Mouse (Mus musculus): ENCODE results near the gene Usp20. TPM values are rescaled to one million over a fixed set of nuclear protein-coding genes. Genes with fewer than 3 reads are reported as not detected.
A peak's percentile ranks its signal among the peaks of the same experiment; 100 is the strongest.

Gene Usp20
- total and polyA plus RNA-seq, 3 experiments = 3.4 to 13.8 (median 12.0) TPM

GRCm38 (mm10) chr2:31036811-31037210 is 54.7 kb downstream of the Usp20 start (continued):
- TF ChIP-seq ZC3H11A (IDR thresholded peaks at IDR 0.05; ENCODE audit: low read depth, low read length) (no peak), MYC (IDR thresholded peaks at IDR 0.05; ENCODE audit: low read depth, low read length) (peak; percentile 85), KAT2A (IDR thresholded peaks at IDR 0.05; ENCODE audit: insufficient replicate concordance, low read length) (no peak), USF2 (conservative IDR thresholded peaks at IDR 0.05; ENCODE audit: low read depth, low read length) (no peak), GABPA (IDR thresholded peaks at IDR 0.05; ENCODE audit: insufficient replicate concordance, low read depth, low read length) (no peak)

- Histone ChIP-seq H3K4me3 (replicated peaks in 1 of 3; ENCODE audit: low read depth in 2 of 3, low read length in 2 of 3, poor library complexity in 1 of 3) (peak overlapping the region in 1 of 3 experiments; percentile 32), H3K36me3 (replicated peaks in 1 of 2; ENCODE audit: control insufficient read depth in 1 of 2, insufficient read depth in 1 of 2, low read length in 1 of 2) (peaks cover 61 to 82% of the 10 kb centered on the region in 2 experiments), H3K27ac (ENCODE audit: insufficient read depth, low read depth) (peak overlapping the region; percentile 94), H3K9me3 (replicated peaks; ENCODE audit: low read length) (peaks cover 5% of the 10 kb centered on the region), H3K9ac (ENCODE audit: insufficient read depth, low read depth) (no peak overlapping the region), H3K4me1 (ENCODE audit: control insufficient read depth in 1 of 2, insufficient read depth in 2 of 2) (peaks cover 29 to 72% of the 10 kb centered on the region in 2 experiments), H3K27me3 (replicated peaks) (no peaks in the 10 kb centered on the region), H3K4me2 (ENCODE audit: insufficient read depth, low read depth, poor library complexity, severe bottlenecking) (no peak overlapping the region), H3K79me2 (replicated peaks; ENCODE audit: control insufficient read depth, extremely low read depth, insufficient read depth, poor library complexity, severe bottlenecking) (no peaks in the 10 kb centered on the region)
- in situ Hi-C loops (cut with MboI; ENCODE audit: low pct_ligation_motif_present, low pct_unique_long_range_greater_than_20kb, low sequenced_read_pairs) (no loop called here), dilution Hi-C loops (cut with MboI; ENCODE audit: extremely low pct_ligation_motif_present, extremely low pct_unique_long_range_greater_than_20kb, low sequenced_read_pairs) (no loop called here)
- DNase-seq (ENCODE audit: extremely low read depth) = no peak
- TF ChIP-seq GABPA (IDR thresholded peaks at IDR 0.05; ENCODE audit: insufficient replicate concordance, low read depth, low read length) (no peak), CTCF (conservative IDR thresholded peaks at IDR 0.05 in 1 of 2, IDR thresholded peaks at IDR 0.05 in 1 of 2; ENCODE audit: low read depth in 2 of 2, low read length in 2 of 2) (peak in 1 of 2 experiments; percentile 25; a peak in 2 of 4 replicates)
Measured at GRCm38 (mm10) chr2:31040043-31040442, 58.0 kb downstream of the Usp20 start.

- Histone ChIP-seq H3K4me2 (ENCODE audit: insufficient read depth, low read depth, poor library complexity, severe bottlenecking) (no peak overlapping the region), H3K4me1 (ENCODE audit: control insufficient read depth in 1 of 2, insufficient read depth in 2 of 2) (peaks cover 29 to 72% of the 10 kb centered on the region in 2 experiments), H3K27ac (ENCODE audit: insufficient read depth, low read depth) (peak overlapping the region; percentile 94), H3K9ac (ENCODE audit: insufficient read depth, low read depth) (no peak overlapping the region), H3K79me2 (replicated peaks; ENCODE audit: control insufficient read depth, extremely low read depth, insufficient read depth, poor library complexity, severe bottlenecking) (no peaks in the 10 kb centered on the region), H3K4me3 (replicated peaks in 1 of 3; ENCODE audit: low read depth in 2 of 3, low read length in 2 of 3, poor library complexity in 1 of 3) (peak overlapping the region in 1 of 3 experiments; percentile 32), H3K36me3 (replicated peaks in 1 of 2; ENCODE audit: control insufficient read depth in 1 of 2, insufficient read depth in 1 of 2, low read length in 1 of 2) (peaks cover 57 to 84% of the 10 kb centered on the region in 2 experiments), H3K9me3 (replicated peaks; ENCODE audit: low read length) (peaks cover 5% of the 10 kb centered on the region), H3K27me3 (replicated peaks) (no peaks in the 10 kb centered on the region)
- in situ Hi-C loops (cut with MboI; ENCODE audit: low pct_ligation_motif_present, low pct_unique_long_range_greater_than_20kb, low sequenced_read_pairs) (no loop called here), dilution Hi-C loops (cut with MboI; ENCODE audit: extremely low pct_ligation_motif_present, extremely low pct_unique_long_range_greater_than_20kb, low sequenced_read_pairs) (no loop called here)
- peak; percentile 62 for DNase-seq (ENCODE audit: extremely low read depth)
- TF ChIP-seq SMC3 (IDR thresholded peaks at IDR 0.05; ENCODE audit: low read depth, low read length) = no peak
- TF ChIP-seq EP300 (IDR thresholded peaks at IDR 0.05; ENCODE audit: low read length) = peak; percentile 71
- TF ChIP-seq ELF1 (IDR thresholded peaks at IDR 0.05; ENCODE audit: low read depth, low read length) = peak; percentile 23; the same call in 1 of the 2 replicates
- 0 out of 2 replicates have a peak, but pooled peaks have one; percentile 57 for TF ChIP-seq POLR2AphosphoS2 (IDR thresholded peaks at IDR 0.05; ENCODE audit: low read depth, low read length)
- TF ChIP-seq USF1 (IDR thresholded peaks at IDR 0.05; ENCODE audit: low read depth, low read length) = peak; percentile 55
- peak; percentile 29; the same call in 1 of the 2 replicates for TF ChIP-seq NRF1 (IDR thresholded peaks at IDR 0.05; ENCODE audit: low read depth, low read length)
- TF ChIP-seq POLR2A (IDR thresholded peaks at IDR 0.05; ENCODE audit: low read depth, low read length) = peak; percentile 48; the same call in 1 of the 2 replicates
- no peak for TF ChIP-seq CTCF (conservative IDR thresholded peaks at IDR 0.05 in 1 of 2, IDR thresholded peaks at IDR 0.05 in 1 of 2; ENCODE audit: low read depth in 2 of 2, low read length in 2 of 2)
- TF ChIP-seq ZNF384 (IDR thresholded peaks at IDR 0.05; ENCODE audit: low read depth, low read length) = no peak
- TF ChIP-seq MEF2A (IDR thresholded peaks at IDR 0.05; ENCODE audit: borderline replicate concordance, low read depth, low read length) = peak; percentile 85
- TF ChIP-seq IRF4 (IDR thresholded peaks at IDR 0.05; ENCODE audit: low read depth, low read length) = peak; percentile 72; the same call in 1 of the 2 replicates
- peak; percentile 63; the same call in 1 of the 2 replicates for TF ChIP-seq CHD2 (IDR thresholded peaks at IDR 0.05; ENCODE audit: low read length)
- TF ChIP-seq MXI1 (IDR thresholded peaks at IDR 0.05; ENCODE audit: low read depth, low read length) = peak; percentile 88; the same call in 1 of the 2 replicates
- TF ChIP-seq TCF12 (IDR thresholded peaks at IDR 0.05; ENCODE audit: low read depth, low read length) = peak; percentile 67; the same call in 1 of the 2 replicates
- TF ChIP-seq E2F4 (IDR thresholded peaks at IDR 0.05; ENCODE audit: insufficient replicate concordance, low read depth, low read length) = no peak
- TF ChIP-seq TBP (conservative IDR thresholded peaks at IDR 0.05; ENCODE audit: low read depth, low read length) = 0 out of 2 replicates have a peak, but pooled peaks have one; percentile 23
- peak; percentile 39; the same call in 1 of the 2 replicates for TF ChIP-seq CHD1 (IDR thresholded peaks at IDR 0.05; ENCODE audit: low read depth, low read length)
- TF ChIP-seq KAT2A (IDR thresholded peaks at IDR 0.05; ENCODE audit: insufficient replicate concordance, low read length) = 0 out of 2 replicates have a peak, but pooled peaks have one; percentile 41
- TF ChIP-seq JUN (IDR thresholded peaks at IDR 0.05; ENCODE audit: insufficient read depth, low read depth, low read length) = peak; percentile 13; the same call in 1 of the 2 replicates
- TF ChIP-seq ETS1 (conservative IDR thresholded peaks at IDR 0.05; ENCODE audit: low read depth, low read length) = peak; percentile 96
- peak; percentile 94 for TF ChIP-seq MYC (IDR thresholded peaks at IDR 0.05; ENCODE audit: low read depth, low read length)
- TF ChIP-seq PAX5 (IDR thresholded peaks at IDR 0.05; ENCODE audit: low read length) = no peak
- no peak for TF ChIP-seq JUND (conservative IDR thresholded peaks at IDR 0.05; ENCODE audit: low read depth, low read length)
- TF ChIP-seq UBTF (IDR thresholded peaks at IDR 0.05; ENCODE audit: low read depth, low read length) = no peak
- TF ChIP-seq RAD21 (IDR thresholded peaks at IDR 0.05; ENCODE audit: low read depth, low read length) = no peak; the same call in 1 of the 2 replicates
- TF ChIP-seq ZC3H11A (IDR thresholded peaks at IDR 0.05; ENCODE audit: low read depth, low read length) = no peak
- TF ChIP-seq BHLHE40 (IDR thresholded peaks at IDR 0.05; ENCODE audit: low read depth, low read length) = peak; percentile 90
Measured at GRCm38 (mm10) chr2:31040487-31040886, 58.4 kb downstream of the Usp20 start.

All from CH12.LX (cell line).